Mouse (Mus musculus) adrenal gland, postnatal 10 days (tissue): ENCODE measurements around the gene Klhl2. TPM values are rescaled to one million over a fixed set of nuclear protein-coding genes. Genes with fewer than 3 reads are reported as not detected.
A peak's percentile ranks its signal among the peaks of the same experiment; 100 is the strongest.

Experiments
- DNase-seq: peaks from one replicate; pipeline ENCODE4 v3.0.0; 2021; ENCODE audit warnings: mixed read lengths
- long read RNA-seq, 2 experiments: library from polyadenylated mRNA; stranded (forward); transcript quantifications; one replicate each; pipeline ENCODE4 v2.0.0; 2021
- total RNA-seq, 2 experiments: library from RNA; stranded (reverse); gene quantifications; 2 replicates each; pipeline ENCODE4 v1.2.3; 2021

Gene Klhl2
- total RNA-seq, result 10 to 100 TPM; 32.2 to 35.5 TPM
- long read RNA-seq, experiment 1, transcript Klhl2-201 (15 exons, 3,412 nt), result major isoform, 57 of 78 reads
- long read RNA-seq, experiment 1, partial matches to known transcripts, result 12 of 78 reads
- long read RNA-seq, experiment 1, other reads (novel, unspliced or antisense), result 9 of 78 reads
- long read RNA-seq, experiment 2, transcript Klhl2-201 (15 exons, 3,412 nt), result major isoform, 32 of 36 reads
- long read RNA-seq, experiment 2, partial matches to known transcripts, result 2 of 36 reads
- long read RNA-seq, experiment 2, other reads (novel, unspliced or antisense), result 2 of 36 reads

GRCm38 (mm10) chr8:64849897-64850541 is at the start of gene Klhl2:
TSS of gene Klhl2 (minus strand) at chr8:64850017.
- DNase-seq, result peak; percentile 88

- DNase-seq, result no peak
Measured at GRCm38 (mm10) chr8:64898710-64899109, 48.9 kb upstream of the Klhl2 start.

- no peak for DNase-seq
Measured at GRCm38 (mm10) chr8:64896731-64897130, 46.9 kb upstream of the Klhl2 start.

- peak; percentile 37 for DNase-seq
Measured at GRCm38 (mm10) chr8:64880619-64881200, 30.9 kb upstream of the Klhl2 start.

DNA sequence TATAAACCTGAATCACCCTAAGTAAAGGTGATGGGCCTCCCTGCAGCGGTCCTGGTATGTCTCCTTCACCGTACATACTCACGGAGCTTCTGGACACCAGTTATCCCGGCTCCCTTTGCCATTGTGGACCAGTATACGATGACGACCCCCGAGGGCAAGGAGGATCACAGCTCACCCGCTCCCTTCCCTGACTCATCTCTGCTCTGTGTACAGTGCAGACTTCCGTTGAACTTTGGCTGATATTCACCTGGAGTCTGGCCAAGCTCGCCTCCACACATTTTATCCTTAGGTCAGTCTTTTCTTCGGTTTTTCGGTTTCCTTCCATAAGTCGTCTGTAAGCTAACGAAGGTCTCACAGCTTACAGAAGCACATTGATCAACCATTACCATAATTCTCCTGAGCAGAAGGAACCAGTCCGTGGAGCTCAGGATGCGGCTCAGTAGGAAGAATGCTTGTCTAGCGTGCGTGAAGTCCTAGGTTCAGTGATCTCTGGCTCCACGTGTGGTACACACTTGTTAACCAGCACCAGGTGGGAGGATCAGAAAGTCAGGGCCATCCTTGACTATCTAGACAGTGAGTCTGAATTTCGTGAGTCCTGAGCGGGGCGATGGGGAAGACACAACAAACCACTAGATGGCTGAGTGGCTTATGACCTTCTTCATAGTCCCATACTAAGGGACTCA is 28.0 kb upstream of the Klhl2 start:
- peak; percentile 41 for DNase-seq

GRCm38 (mm10) chr8:64871469-64872165 is 21.8 kb upstream of the Klhl2 start:
- no peak for DNase-seq

DNA sequence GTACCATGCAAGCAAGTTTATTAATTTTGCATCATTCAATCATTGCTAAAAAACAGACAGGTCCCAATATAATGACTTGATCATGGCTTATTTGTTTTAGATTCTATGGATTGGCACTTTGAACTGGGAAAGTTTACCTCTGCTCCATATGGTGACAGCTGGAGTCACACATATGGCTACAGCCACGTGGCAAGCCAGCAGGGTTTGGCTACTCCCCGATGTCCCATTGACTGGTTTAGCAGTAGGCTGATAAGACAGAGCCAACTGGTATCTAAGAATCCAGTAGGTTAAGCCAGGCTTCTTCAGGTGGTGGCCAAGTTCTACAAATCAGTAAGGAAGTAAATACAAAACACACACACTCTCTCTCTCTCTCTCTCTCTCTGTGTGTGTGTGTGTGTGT is 20.4 kb upstream of the Klhl2 start:
- DNase-seq, result no peak

GRCm38 (mm10) chr8:64849091-64849896 is 523 bp downstream of the Klhl2 start:
- no peak for DNase-seq

DNA sequence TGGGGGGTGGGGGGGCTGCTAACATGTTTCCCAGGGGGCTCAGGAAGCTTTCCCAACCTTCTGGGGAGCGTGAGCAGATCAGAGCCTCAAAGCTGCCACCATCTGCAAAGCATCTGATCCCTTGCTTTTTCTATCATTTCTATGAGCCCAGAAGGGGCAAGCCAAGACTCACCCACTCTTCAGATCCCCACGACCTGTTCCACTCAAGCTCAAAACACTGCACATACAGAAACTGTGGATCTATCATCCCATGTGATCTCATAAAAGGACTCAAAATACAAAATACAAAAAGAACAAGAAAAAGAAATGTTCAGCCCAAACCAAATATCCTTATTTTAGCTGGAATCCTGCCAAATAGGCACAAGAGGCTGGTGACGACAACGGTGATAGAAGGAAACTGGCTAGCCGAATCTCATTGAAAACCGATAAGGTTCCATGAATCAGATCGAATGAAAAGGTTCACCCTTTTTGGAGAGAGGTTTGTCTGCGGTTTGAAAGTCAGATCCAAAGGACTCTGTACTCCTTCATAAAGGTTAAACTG is 1.5 kb downstream of the Klhl2 start:
- no peak for DNase-seq

GRCm38 (mm10) chr8:64847650-64848049 is 2.2 kb downstream of the Klhl2 start:
- no peak for DNase-seq

DNA sequence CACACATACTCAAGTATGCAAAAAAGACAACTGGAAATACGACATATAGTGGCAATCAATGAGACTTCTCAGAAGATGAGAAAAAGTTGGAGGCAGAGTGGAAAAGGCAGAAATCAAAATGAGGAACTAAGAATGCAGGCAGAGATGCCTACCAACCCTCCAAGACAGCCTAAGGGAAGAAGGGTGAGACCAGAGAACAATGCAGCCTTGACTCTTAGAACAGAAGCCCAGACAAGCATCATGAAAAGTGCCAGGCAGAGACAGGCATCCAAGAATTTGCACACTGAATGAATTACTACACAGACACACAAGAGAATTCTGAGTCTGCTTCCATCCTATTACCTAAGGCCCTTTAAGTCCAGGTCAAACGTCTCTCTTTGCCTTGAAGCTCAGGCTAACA is 2.6 kb downstream of the Klhl2 start:
- DNase-seq, result no peak

GRCm38 (mm10) chr8:64845314-64845713 is 4.5 kb downstream of the Klhl2 start:
- no peak for DNase-seq

DNA sequence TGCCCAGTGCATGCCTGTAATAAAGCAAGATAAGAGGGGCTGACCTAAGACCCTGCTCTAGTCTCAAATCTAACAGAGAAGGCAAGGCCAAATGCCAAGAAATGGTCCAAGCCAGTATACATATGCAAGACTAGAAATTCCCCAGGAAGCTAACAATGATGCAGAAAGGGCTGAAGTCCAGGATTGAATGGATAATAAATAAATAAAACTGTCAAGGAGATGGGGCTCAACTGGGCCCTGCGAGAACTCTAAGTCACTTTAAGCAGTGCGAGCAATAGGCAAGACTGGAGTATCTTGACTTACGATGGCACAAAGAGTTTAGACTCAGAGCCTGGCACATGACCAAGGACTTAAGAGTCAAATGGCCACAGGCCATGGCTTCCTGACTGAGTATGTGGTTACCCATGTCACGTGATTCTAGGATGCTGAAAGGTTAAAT is 5.8 kb downstream of the Klhl2 start:
- DNase-seq, result no peak

DNA sequence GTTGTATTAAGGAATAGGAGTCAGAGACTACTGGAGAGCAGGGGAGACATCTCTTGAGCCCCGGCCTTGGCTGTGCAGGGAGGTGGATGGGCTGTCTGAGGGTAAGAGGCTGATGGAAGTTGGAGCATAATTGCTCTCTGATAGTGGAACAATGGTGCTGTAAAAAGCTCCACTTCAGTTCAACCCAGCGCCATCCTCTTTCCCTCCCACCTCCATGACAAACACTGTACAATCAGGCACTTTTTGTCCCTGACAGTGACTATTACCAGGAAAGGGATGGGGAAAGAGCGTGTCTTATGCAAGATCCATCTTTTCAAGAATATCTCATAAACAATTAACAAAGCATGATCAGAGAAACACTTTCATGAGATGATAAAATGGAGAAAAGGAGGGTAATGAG is 6.6 kb downstream of the Klhl2 start:
- DNase-seq, result no peak

DNA sequence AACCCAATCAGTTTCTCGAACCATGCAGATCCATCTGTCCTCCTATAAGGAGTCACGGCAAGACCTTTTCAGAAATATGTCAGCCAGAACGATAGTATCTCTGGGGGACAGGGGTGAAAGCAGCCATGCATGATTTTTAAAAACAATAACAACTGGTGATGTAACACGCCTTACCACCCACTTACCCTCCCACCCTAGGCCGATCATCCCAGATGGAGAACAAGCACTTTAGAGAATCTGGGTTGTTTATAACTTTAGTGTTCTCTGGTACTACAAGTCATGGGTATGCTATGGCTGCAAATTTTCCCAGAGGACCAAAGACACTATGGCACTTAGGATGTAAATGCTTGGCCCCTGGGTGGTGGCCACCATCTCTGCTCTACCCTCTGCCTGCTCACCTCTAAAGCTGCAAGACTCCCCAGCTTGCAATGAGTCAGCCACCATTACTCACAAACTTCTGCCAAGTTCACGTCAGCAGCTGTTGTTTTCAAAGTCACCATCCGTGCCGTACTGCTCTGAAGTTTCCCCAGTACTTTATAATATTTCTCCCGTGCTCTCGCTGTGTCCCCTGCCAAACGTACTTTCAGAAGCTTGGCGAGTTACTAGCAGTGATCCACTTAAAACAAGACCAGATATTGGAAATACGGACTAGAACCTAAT is 7.9 kb downstream of the Klhl2 start:
- DNase-seq, result peak; percentile 81

- DNase-seq, result no peak
Measured at GRCm38 (mm10) chr8:64839628-64840027, 10.2 kb downstream of the Klhl2 start.

DNA sequence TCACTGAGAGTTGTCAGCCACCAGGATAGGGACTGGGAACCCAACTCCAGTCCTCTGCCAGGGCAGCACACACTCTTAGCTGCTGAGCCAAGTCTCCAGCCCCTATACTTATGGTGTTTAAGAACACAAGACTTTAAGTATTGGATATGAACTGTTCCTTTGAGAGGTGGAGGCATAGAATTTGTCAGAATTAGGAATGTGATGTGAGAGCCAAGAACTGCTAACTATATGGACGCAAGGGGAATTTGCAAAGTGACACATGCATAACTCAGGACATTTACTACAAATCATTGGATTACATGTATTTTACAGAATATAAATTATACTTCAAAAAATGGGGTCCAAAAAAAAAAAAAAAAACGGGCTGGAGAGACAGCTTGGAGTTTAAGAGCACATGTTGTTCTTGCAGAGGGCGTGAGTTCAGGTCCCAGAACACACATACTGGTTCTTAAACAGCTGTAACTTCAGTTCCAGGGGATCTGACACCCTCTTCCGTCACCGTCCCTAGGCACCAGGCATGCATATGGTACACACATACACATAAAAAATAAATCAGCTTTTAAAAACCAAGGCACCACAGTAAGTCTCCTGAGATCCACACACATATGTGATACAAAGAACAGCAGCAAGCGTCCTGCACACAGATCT is 14.2 kb downstream of the Klhl2 start:
- no peak for DNase-seq

DNA sequence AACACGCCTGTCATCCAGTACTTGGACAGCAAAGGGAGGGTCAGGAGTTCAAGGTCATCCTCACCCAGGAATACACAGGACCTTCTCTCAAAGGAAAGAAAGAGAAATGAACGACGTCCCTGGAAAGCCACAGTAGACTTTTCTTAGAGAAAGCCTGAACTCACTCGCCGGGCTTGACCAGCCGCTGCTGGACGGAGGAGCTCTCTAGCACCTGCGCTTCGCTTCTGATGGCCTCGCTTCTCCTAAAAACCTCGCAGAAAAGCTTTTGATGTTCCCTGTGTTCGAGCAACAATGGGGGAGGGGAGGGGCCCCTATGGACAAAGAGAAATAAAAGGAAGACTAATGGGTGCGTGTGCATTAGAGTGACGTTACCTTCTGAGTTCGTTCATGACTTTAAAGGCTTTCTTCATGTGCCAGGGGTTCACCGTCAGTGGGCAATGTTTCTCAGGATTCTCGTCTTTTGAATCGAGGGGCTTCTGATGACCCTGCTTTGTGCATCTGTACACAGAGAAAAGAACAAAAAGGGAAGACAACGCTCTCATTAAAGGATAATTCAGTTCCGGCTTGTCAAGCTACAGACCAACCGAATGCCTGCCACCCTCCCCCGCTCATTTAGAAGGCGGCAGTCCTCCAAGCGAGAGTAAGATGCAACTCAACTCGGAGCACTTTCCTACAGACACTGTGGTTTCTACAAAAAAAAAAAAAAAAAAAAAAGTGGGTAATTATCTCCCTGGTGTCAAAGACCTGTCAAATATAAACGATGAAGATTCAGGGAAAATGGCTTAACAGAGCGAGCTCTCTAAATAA is 15.5 kb downstream of the Klhl2 start:
- DNase-seq, result no peak

DNA sequence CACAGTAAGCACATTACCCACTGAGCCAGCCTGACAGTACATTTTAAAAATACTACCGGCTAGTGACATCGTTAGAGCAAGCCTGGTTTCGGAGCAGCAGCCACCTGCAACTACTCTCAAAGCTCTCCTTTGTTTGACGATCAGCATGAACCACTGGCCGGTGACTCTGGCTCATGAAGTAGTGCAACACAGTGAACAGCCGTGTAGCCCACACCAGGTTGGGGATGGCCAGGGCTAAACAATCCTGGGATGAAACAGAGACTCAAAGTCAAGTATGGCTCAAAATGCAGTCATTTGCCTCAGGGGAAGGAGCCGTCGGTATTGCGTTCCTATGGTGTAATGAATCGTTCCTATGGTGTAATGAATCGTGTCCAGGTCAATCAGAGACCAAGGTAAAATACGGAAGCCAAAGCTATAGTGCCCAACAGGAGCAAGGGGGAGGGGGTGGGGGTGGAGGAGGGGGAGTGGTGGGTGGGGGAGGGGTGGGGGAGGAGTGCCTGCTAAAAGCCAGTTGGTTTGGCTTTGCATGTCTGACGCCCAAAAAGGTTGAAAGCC is 17.2 kb downstream of the Klhl2 start:
- no peak for DNase-seq
